Mouse (Mus musculus): ENCODE measurements at regions not wholly inside any gene's neighbourhood (a gene's known extent, or its start where the extent isn't known, plus 50 kb on each side); places are given as distances from the start of the nearest gene placed in this dataset.

DNA sequence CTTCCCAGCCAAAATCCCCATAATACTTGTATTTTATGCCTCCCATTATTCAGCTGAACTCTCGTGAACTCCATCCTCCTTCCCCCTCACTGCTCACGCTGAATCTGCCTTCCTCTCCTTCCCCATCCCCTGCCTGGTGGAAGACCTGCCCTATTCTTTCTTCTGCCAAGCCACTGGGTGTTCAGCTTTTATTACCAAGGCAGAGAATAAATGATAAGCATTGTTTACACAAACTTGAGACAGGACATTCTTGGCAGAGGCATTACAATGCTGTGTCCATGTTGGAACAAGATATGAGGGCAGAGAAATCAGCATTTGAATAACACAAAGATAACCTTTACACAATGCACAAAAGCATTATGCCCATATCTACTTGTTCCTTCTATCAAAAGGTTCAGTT, 80.2 kb downstream of the Dhrs2 start:
- no peak for TF ChIP-seq CTCF (IDR thresholded peaks at IDR 0.05; ENCODE audit: insufficient read depth, low read depth, low read length)
- TF ChIP-seq POLR2A (IDR thresholded peaks at IDR 0.05; ENCODE audit: insufficient read depth, low read depth, low read length), result no peak
- no peak overlapping the region for H3K27ac ChIP-seq (ENCODE audit: insufficient read depth, low read depth, low read length)
- H3K4me1 ChIP-seq (ENCODE audit: control insufficient read depth, insufficient read depth, low read length), result no peaks in the 10 kb centered on the region
- no peak overlapping the region for H3K4me3 ChIP-seq (ENCODE audit: insufficient read depth, low read depth, low read length)
- WGBS, result 28% methylated on average over 2 of the region's 2 CpGs

- no peak overlapping the region for H3K4me3 ChIP-seq (ENCODE audit: insufficient read depth, low read depth, low read length)
- H3K4me1 ChIP-seq (ENCODE audit: control insufficient read depth, insufficient read depth, low read length), result peaks cover 5% of the 10 kb centered on the region; the same call in 1 of the 2 replicates
- 66% methylated on average over 6 of the region's 6 CpGs for WGBS
- TF ChIP-seq POLR2A (IDR thresholded peaks at IDR 0.05; ENCODE audit: insufficient read depth, low read depth, low read length), result no peak
- H3K27ac ChIP-seq (ENCODE audit: insufficient read depth, low read depth, low read length), result no peak overlapping the region
Measured at GRCm38 (mm10) chr14:55313615-55314014, 91.8 kb downstream of the Dhrs2 start.

- no peak overlapping the region for H3K4me3 ChIP-seq (ENCODE audit: insufficient read depth, low read depth, low read length)
- TF ChIP-seq CTCF (IDR thresholded peaks at IDR 0.05; ENCODE audit: insufficient read depth, low read depth, low read length), result no peak
- no peak for TF ChIP-seq POLR2A (IDR thresholded peaks at IDR 0.05; ENCODE audit: insufficient read depth, low read depth, low read length)
- H3K27ac ChIP-seq (ENCODE audit: insufficient read depth, low read depth, low read length), result no peak overlapping the region
- no peaks in the 10 kb centered on the region for H3K4me1 ChIP-seq (ENCODE audit: control insufficient read depth, insufficient read depth, low read length)
Measured at GRCm38 (mm10) chr14:55323897-55324296, 102.1 kb downstream of the Dhrs2 start.

DNA sequence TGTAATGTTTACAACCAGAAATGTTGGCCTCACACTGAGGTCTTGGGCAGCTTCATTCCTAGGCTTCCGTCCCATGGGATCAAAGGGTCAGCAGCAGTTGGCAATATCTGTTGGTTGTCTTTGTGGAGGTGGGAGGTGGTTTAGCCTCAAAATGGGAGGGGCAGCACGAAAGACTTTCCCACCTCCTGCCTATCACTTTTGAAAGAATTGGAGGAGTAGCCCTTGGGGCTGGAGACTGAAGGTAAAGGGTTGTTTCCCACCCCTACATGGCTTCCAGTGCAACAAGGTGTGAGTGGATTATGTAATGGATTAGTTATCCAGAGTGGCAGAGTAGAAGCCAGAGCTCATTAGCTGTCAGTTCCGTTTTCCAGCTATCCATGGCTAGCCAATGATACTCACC, 102.5 kb downstream of the Dhrs2 start:
- Histone ChIP-seq H3K4me1 (ENCODE audit: control insufficient read depth, insufficient read depth, low read length) (no peaks in the 10 kb centered on the region), H3K27ac (ENCODE audit: insufficient read depth, low read depth, low read length) (no peak overlapping the region), H3K4me3 (ENCODE audit: insufficient read depth, low read depth, low read length) (no peak overlapping the region)
- WGBS, result 64% methylated on average over 3 of the region's 3 CpGs
- no peak for TF ChIP-seq POLR2A (IDR thresholded peaks at IDR 0.05; ENCODE audit: insufficient read depth, low read depth, low read length)
- TF ChIP-seq CTCF (IDR thresholded peaks at IDR 0.05; ENCODE audit: insufficient read depth, low read depth, low read length), result no peak

GRCm38 (mm10) chr14:55333812-55334211, 112.0 kb downstream of the Dhrs2 start:
- TF ChIP-seq POLR2A (IDR thresholded peaks at IDR 0.05; ENCODE audit: insufficient read depth, low read depth, low read length) (no peak), CTCF (IDR thresholded peaks at IDR 0.05; ENCODE audit: insufficient read depth, low read depth, low read length) (no peak)
- no peak overlapping the region for H3K27ac ChIP-seq (ENCODE audit: insufficient read depth, low read depth, low read length)
- H3K4me3 ChIP-seq (ENCODE audit: insufficient read depth, low read depth, low read length), result no peak overlapping the region
- peaks cover 10% of the 10 kb centered on the region for H3K4me1 ChIP-seq (ENCODE audit: control insufficient read depth, insufficient read depth, low read length)
- 59% methylated on average over 3 of the region's 3 CpGs for WGBS

DNA sequence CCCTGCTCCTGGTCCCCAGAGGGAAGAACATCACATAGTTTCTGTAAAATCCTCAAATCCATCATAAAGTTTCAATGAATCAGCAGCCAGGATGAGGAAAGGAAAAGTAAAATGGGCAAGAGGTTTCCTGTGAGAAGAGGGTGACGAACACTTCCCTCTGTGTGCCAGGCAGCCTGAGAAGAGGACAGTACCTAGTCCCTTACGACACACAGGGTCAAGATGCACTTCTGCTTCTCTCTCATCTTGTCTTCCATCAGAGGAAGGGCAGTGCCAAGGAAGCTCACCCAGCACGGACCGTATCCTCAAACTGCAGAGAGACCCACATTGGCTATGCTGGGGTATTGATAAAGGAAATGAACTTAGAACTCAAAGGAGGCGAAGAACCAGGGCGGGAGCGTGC, 112.5 kb downstream of the Dhrs2 start:
- Histone ChIP-seq H3K4me3 (ENCODE audit: insufficient read depth, low read depth, low read length) (no peak overlapping the region), H3K4me1 (ENCODE audit: control insufficient read depth, insufficient read depth, low read length) (peaks cover 10% of the 10 kb centered on the region), H3K27ac (ENCODE audit: insufficient read depth, low read depth, low read length) (no peak overlapping the region)
- WGBS, result 91% methylated on average over 7 of the region's 7 CpGs
- TF ChIP-seq POLR2A (IDR thresholded peaks at IDR 0.05; ENCODE audit: insufficient read depth, low read depth, low read length), result no peak
- no peak for TF ChIP-seq CTCF (IDR thresholded peaks at IDR 0.05; ENCODE audit: insufficient read depth, low read depth, low read length)

GRCm38 (mm10) chr14:55335586-55335985, 113.8 kb downstream of the Dhrs2 start:
- no peak overlapping the region for H3K27ac ChIP-seq (ENCODE audit: insufficient read depth, low read depth, low read length)
- 78% methylated on average over 1 of the region's 1 CpGs for WGBS
- TF ChIP-seq POLR2A (IDR thresholded peaks at IDR 0.05; ENCODE audit: insufficient read depth, low read depth, low read length), result no peak
- TF ChIP-seq CTCF (IDR thresholded peaks at IDR 0.05; ENCODE audit: insufficient read depth, low read depth, low read length), result no peak
- H3K4me1 ChIP-seq (ENCODE audit: control insufficient read depth, insufficient read depth, low read length), result peaks cover 10% of the 10 kb centered on the region
- H3K4me3 ChIP-seq (ENCODE audit: insufficient read depth, low read depth, low read length), result no peak overlapping the region

DNA sequence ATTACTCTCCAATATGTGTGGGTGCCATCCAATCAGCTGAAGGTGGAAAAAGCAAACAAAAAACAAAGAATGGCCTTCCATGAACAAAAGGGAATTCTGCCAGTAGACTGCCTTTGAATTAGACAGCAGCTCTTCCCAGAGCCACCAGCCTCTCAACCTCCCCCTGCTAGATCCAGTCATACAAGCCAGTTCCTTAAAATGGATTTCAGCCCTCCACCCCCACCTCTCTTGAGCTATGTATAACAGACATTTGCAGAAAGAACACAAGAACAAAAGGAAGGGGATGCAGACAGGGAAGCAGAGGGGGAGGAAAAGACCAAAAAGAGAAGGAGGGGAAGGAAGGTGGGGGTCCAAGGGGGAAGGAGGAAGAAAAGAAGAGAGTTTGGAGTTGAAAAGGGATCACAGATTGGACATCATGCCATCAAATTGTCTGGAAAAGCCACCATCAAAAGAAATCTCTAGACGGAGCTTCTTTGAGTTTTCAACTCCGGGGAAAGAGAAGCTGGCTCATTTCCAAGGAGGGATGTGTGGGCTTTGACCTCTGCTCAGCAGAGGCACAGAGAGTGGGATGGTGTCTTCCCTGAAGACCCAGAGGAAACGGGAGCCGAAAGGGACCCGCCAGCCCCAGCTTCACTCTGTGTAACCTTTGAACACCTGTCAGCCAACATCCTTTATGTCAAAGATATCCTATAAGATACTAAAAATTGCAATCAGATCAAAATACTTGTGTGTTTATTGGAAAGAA, 114.8 kb downstream of the Dhrs2 start:
- no peak for TF ChIP-seq POLR2A (IDR thresholded peaks at IDR 0.05; ENCODE audit: insufficient read depth, low read depth, low read length)
- no peak for TF ChIP-seq CTCF (IDR thresholded peaks at IDR 0.05; ENCODE audit: insufficient read depth, low read depth, low read length)
- 20% methylated on average over 5 of the region's 5 CpGs for WGBS
- H3K27ac ChIP-seq (ENCODE audit: insufficient read depth, low read depth, low read length), result no peak overlapping the region
- H3K4me3 ChIP-seq (ENCODE audit: insufficient read depth, low read depth, low read length), result no peak overlapping the region
- peaks cover 10% of the 10 kb centered on the region for H3K4me1 ChIP-seq (ENCODE audit: control insufficient read depth, insufficient read depth, low read length)

- TF ChIP-seq POLR2A (IDR thresholded peaks at IDR 0.05; ENCODE audit: insufficient read depth, low read depth, low read length), result no peak
- no peak for TF ChIP-seq CTCF (IDR thresholded peaks at IDR 0.05; ENCODE audit: insufficient read depth, low read depth, low read length)
- H3K4me1 ChIP-seq (ENCODE audit: control insufficient read depth, insufficient read depth, low read length), result peaks cover 10% of the 10 kb centered on the region
- H3K4me3 ChIP-seq (ENCODE audit: insufficient read depth, low read depth, low read length), result no peak overlapping the region
- H3K27ac ChIP-seq (ENCODE audit: insufficient read depth, low read depth, low read length), result peak overlapping the region; percentile 56
- WGBS, result 78% methylated on average over 9 of the region's 9 CpGs
Measured at GRCm38 (mm10) chr14:55338010-55338409, 116.2 kb downstream of the Dhrs2 start.

Data from olfactory bulb, adult 2 months (tissue).